Mouse (Mus musculus) induced T-regulatory cell, adult 2 months (primary cell): ENCODE results near the gene Evpl.
"Not testable (repeated sequence)": the region's sequence is repeated elsewhere in the genome, so short reads cannot be mapped to it uniquely, and the experiment has no call there.

Experiments used
- DNase-seq: peaks from one replicate; pipeline ENCODE4 v3.0.0-alpha.2; 2012; ENCODE audit warnings: low read depth

Gene Evpl

GRCm38 (mm10) chr11:116237742-116238395 lies at the start of gene Evpl:
Evpl (minus strand) TSS chr11:116238077.
- peak; percentile 75 for DNase-seq

GRCm38 (mm10) chr11:116287351-116287750 lies 49.5 kb upstream of the Evpl start:
- no peak for DNase-seq

- no peak for DNase-seq
Observed at GRCm38 (mm10) chr11:116285770-116286191, 47.9 kb upstream of the Evpl start.

GRCm38 (mm10) chr11:116283982-116284381 lies 46.1 kb upstream of the Evpl start:
- no peak for DNase-seq

GRCm38 (mm10) chr11:116282912-116283521 lies 45.1 kb upstream of the Evpl start:
- no peak for DNase-seq

GRCm38 (mm10) chr11:116282089-116282488 lies 44.2 kb upstream of the Evpl start:
- DNase-seq = no peak

GRCm38 (mm10) chr11:116281671-116282070 lies 43.8 kb upstream of the Evpl start:
- DNase-seq = no peak

- no peak for DNase-seq
Observed at GRCm38 (mm10) chr11:116280751-116281663, 43.1 kb upstream of the Evpl start, which contains the start of gene Galr2. Galr2 (plus strand) TSS chr11:116280939.

- DNase-seq = not testable (repeated sequence)
Observed at GRCm38 (mm10) chr11:116277184-116277583, 39.3 kb upstream of the Evpl start.

GRCm38 (mm10) chr11:116274045-116274666 lies 36.3 kb upstream of the Evpl start, which contains the start of gene Srp68:
Srp68 (minus strand) TSS chr11:116274217.
- peak; percentile 91 for DNase-seq

GRCm38 (mm10) chr11:116273469-116274044 lies 35.7 kb upstream of the Evpl start:
- DNase-seq = no peak

GRCm38 (mm10) chr11:116272589-116273468 lies 35.0 kb upstream of the Evpl start:
- no peak for DNase-seq

- DNase-seq = no peak
Observed at GRCm38 (mm10) chr11:116269560-116269959, 31.7 kb upstream of the Evpl start.

GRCm38 (mm10) chr11:116268313-116268712 lies 30.4 kb upstream of the Evpl start:
- DNase-seq = no peak

GRCm38 (mm10) chr11:116267637-116268036 lies 29.8 kb upstream of the Evpl start:
- DNase-seq = no peak

- DNase-seq = no peak
Observed at GRCm38 (mm10) chr11:116265850-116266249, 28.0 kb upstream of the Evpl start.

- DNase-seq = peak; percentile 69
Observed at GRCm38 (mm10) chr11:116265352-116265751, 27.5 kb upstream of the Evpl start.

GRCm38 (mm10) chr11:116260259-116260658 lies 22.4 kb upstream of the Evpl start:
- no peak for DNase-seq

GRCm38 (mm10) chr11:116259461-116259860 lies 21.6 kb upstream of the Evpl start:
- peak; percentile 38 for DNase-seq

GRCm38 (mm10) chr11:116255982-116256675 lies 18.3 kb upstream of the Evpl start:
- DNase-seq = no peak
